Mouse (Mus musculus): ENCODE data around the gene Slc7a1. TPM values are rescaled to one million over a fixed set of nuclear protein-coding genes. Genes with fewer than 3 reads are reported as not detected.

Slc7a1 gene
- polyA plus RNA-seq, 1 experiment from 2014 or later = 5.8 TPM

- no peaks in the 10 kb centered on the region for H3K36me3 ChIP-seq (ENCODE audit: insufficient read depth, low read length)
- no peak overlapping the region for H3K4me2 ChIP-seq (replicated peaks; ENCODE audit: low read depth, low read length)
- DNase-seq (ENCODE audit: low spot score) (no peak), ATAC-seq (no peak)
- H3K4me1 ChIP-seq (ENCODE audit: insufficient read depth, low read depth, low read length) = no peaks in the 10 kb centered on the region
- no peaks in the 10 kb centered on the region for H3K27me3 ChIP-seq (replicated peaks; ENCODE audit: insufficient read depth, low read length)
- no peak overlapping the region for H3K9ac ChIP-seq (replicated peaks; ENCODE audit: low read depth)
- TF ChIP-seq CTCF (IDR thresholded peaks at IDR 0.05) (peak; percentile 26; the same call in 1 of the 2 replicates), EP300 (IDR thresholded peaks at IDR 0.05) (no peak)
- no peak overlapping the region for H3K27ac ChIP-seq (ENCODE audit: low read length)
- no peaks in the 10 kb centered on the region for H3K9me3 ChIP-seq (ENCODE audit: low read length)
- H3K4me3 ChIP-seq (ENCODE audit: low read depth, low read length) = no peak overlapping the region
- 43% methylated on average over 2 of the region's 2 CpGs for WGBS
Observed at GRCm38 (mm10) chr5:148312443-148312842, 87.3 kb downstream of the Slc7a1 start.

GRCm38 (mm10) chr5:148310790-148311189, 88.9 kb downstream of the Slc7a1 start:
- 61% methylated on average over 10 of the region's 10 CpGs for WGBS
- H3K9ac ChIP-seq (replicated peaks; ENCODE audit: low read depth) = no peak overlapping the region
- no peaks in the 10 kb centered on the region for H3K9me3 ChIP-seq (ENCODE audit: low read length)
- peak overlapping the region; percentile 42 for H3K4me2 ChIP-seq (replicated peaks; ENCODE audit: low read depth, low read length)
- ATAC-seq (no peak; the same call in 1 of the 2 replicates), DNase-seq (ENCODE audit: low spot score) (peak; percentile 39)
- H3K4me1 ChIP-seq (ENCODE audit: insufficient read depth, low read depth, low read length) = no peaks in the 10 kb centered on the region
- H3K27ac ChIP-seq (ENCODE audit: low read length) = no peak overlapping the region
- H3K27me3 ChIP-seq (replicated peaks; ENCODE audit: insufficient read depth, low read length) = no peaks in the 10 kb centered on the region
- no peaks in the 10 kb centered on the region for H3K36me3 ChIP-seq (ENCODE audit: insufficient read depth, low read length)
- TF ChIP-seq CTCF (IDR thresholded peaks at IDR 0.05) = peak; percentile 45
- no peak for TF ChIP-seq EP300 (IDR thresholded peaks at IDR 0.05)
- peak overlapping the region; percentile 23; the same call in 1 of the 2 replicates for H3K4me3 ChIP-seq (ENCODE audit: low read depth, low read length)

GRCm38 (mm10) chr5:148304112-148304511, 95.6 kb downstream of the Slc7a1 start:
- TF ChIP-seq EP300 (IDR thresholded peaks at IDR 0.05) = no peak
- no peak for TF ChIP-seq CTCF (IDR thresholded peaks at IDR 0.05)
- H3K4me2 ChIP-seq (replicated peaks; ENCODE audit: low read depth, low read length) = no peak overlapping the region
- no peaks in the 10 kb centered on the region for H3K4me1 ChIP-seq (ENCODE audit: insufficient read depth, low read depth, low read length)
- no peak for ATAC-seq
- no peak overlapping the region for H3K4me3 ChIP-seq (ENCODE audit: low read depth, low read length)
- 71% methylated on average over 2 of the region's 2 CpGs for WGBS
- H3K27ac ChIP-seq (ENCODE audit: low read length) = no peak overlapping the region
- no peaks in the 10 kb centered on the region for H3K9me3 ChIP-seq (ENCODE audit: low read length)
- no peak overlapping the region for H3K9ac ChIP-seq (replicated peaks; ENCODE audit: low read depth)
- no peak for DNase-seq (ENCODE audit: low spot score)
- H3K36me3 ChIP-seq (ENCODE audit: insufficient read depth, low read length) = no peaks in the 10 kb centered on the region
- H3K27me3 ChIP-seq (replicated peaks; ENCODE audit: insufficient read depth, low read length) = no peaks in the 10 kb centered on the region

GRCm38 (mm10) chr5:148302968-148303367, 96.7 kb downstream of the Slc7a1 start:
- Histone ChIP-seq H3K4me1 (ENCODE audit: insufficient read depth, low read depth, low read length) (no peaks in the 10 kb centered on the region), H3K36me3 (ENCODE audit: insufficient read depth, low read length) (no peaks in the 10 kb centered on the region), H3K9me3 (ENCODE audit: low read length) (no peaks in the 10 kb centered on the region), H3K4me2 (replicated peaks; ENCODE audit: low read depth, low read length) (no peak overlapping the region), H3K27me3 (replicated peaks; ENCODE audit: insufficient read depth, low read length) (no peaks in the 10 kb centered on the region), H3K27ac (ENCODE audit: low read length) (no peak overlapping the region), H3K9ac (replicated peaks; ENCODE audit: low read depth) (no peak overlapping the region), H3K4me3 (ENCODE audit: low read depth, low read length) (no peak overlapping the region; the same call in 1 of the 2 replicates)
- DNase-seq (ENCODE audit: low spot score) (no peak), ATAC-seq (no peak)
- 76% methylated on average over 11 of the region's 11 CpGs for WGBS
- TF ChIP-seq CTCF (IDR thresholded peaks at IDR 0.05) (no peak), EP300 (IDR thresholded peaks at IDR 0.05) (no peak)

- Histone ChIP-seq H3K27me3 (replicated peaks; ENCODE audit: insufficient read depth, low read length) (no peaks in the 10 kb centered on the region), H3K9ac (replicated peaks; ENCODE audit: low read depth) (no peak overlapping the region), H3K36me3 (ENCODE audit: insufficient read depth, low read length) (no peaks in the 10 kb centered on the region), H3K4me1 (ENCODE audit: insufficient read depth, low read depth, low read length) (no peaks in the 10 kb centered on the region), H3K4me3 (ENCODE audit: low read depth, low read length) (no peak overlapping the region), H3K4me2 (replicated peaks; ENCODE audit: low read depth, low read length) (no peak overlapping the region), H3K9me3 (ENCODE audit: low read length) (no peaks in the 10 kb centered on the region), H3K27ac (ENCODE audit: low read length) (no peak overlapping the region)
- ATAC-seq = no peak
- 83% methylated on average over 7 of the region's 7 CpGs for WGBS
- no peak for TF ChIP-seq EP300 (IDR thresholded peaks at IDR 0.05)
- TF ChIP-seq CTCF (IDR thresholded peaks at IDR 0.05) = peak; percentile 63
- no peak for DNase-seq (ENCODE audit: low spot score)
Observed at GRCm38 (mm10) chr5:148293346-148293745, 106.4 kb downstream of the Slc7a1 start.

- ATAC-seq = no peak
- 69% methylated on average over 7 of the region's 7 CpGs for WGBS
- H3K36me3 ChIP-seq (ENCODE audit: insufficient read depth, low read length) = no peaks in the 10 kb centered on the region
- no peak overlapping the region for H3K4me3 ChIP-seq (ENCODE audit: low read depth, low read length)
- no peaks in the 10 kb centered on the region for H3K27me3 ChIP-seq (replicated peaks; ENCODE audit: insufficient read depth, low read length)
- no peak overlapping the region for H3K9ac ChIP-seq (replicated peaks; ENCODE audit: low read depth)
- H3K27ac ChIP-seq (ENCODE audit: low read length) = no peak overlapping the region
- no peak overlapping the region for H3K4me2 ChIP-seq (replicated peaks; ENCODE audit: low read depth, low read length)
- H3K9me3 ChIP-seq (ENCODE audit: low read length) = no peaks in the 10 kb centered on the region
- TF ChIP-seq CTCF (IDR thresholded peaks at IDR 0.05) = no peak
- no peak for TF ChIP-seq EP300 (IDR thresholded peaks at IDR 0.05)
- DNase-seq (ENCODE audit: low spot score) = no peak
- H3K4me1 ChIP-seq (ENCODE audit: insufficient read depth, low read depth, low read length) = no peaks in the 10 kb centered on the region
Observed at GRCm38 (mm10) chr5:148292862-148293261, 106.8 kb downstream of the Slc7a1 start.

- Histone ChIP-seq H3K9ac (replicated peaks; ENCODE audit: low read depth) (no peak overlapping the region), H3K27me3 (replicated peaks; ENCODE audit: insufficient read depth, low read length) (no peaks in the 10 kb centered on the region), H3K4me2 (replicated peaks; ENCODE audit: low read depth, low read length) (no peak overlapping the region), H3K36me3 (ENCODE audit: insufficient read depth, low read length) (no peaks in the 10 kb centered on the region), H3K4me3 (ENCODE audit: low read depth, low read length) (no peak overlapping the region), H3K9me3 (ENCODE audit: low read length) (no peaks in the 10 kb centered on the region), H3K27ac (ENCODE audit: low read length) (no peak overlapping the region), H3K4me1 (ENCODE audit: insufficient read depth, low read depth, low read length) (no peaks in the 10 kb centered on the region)
- ATAC-seq (no peak), DNase-seq (ENCODE audit: low spot score) (no peak)
- WGBS = 73% methylated on average over 7 of the region's 7 CpGs
- TF ChIP-seq EP300 (IDR thresholded peaks at IDR 0.05) (no peak), CTCF (IDR thresholded peaks at IDR 0.05) (no peak)
Observed at GRCm38 (mm10) chr5:148289951-148290350, 109.8 kb downstream of the Slc7a1 start.
